Mouse (Mus musculus) intestine, postnatal 0 days (tissue): ENCODE measurements around the gene Unc50. TPM values are rescaled to one million over a fixed set of nuclear protein-coding genes. Genes with fewer than 3 reads are reported as not detected.

Source experiments
- ATAC-seq: fragments of 200-750 bp; cut with Nextera tagmentation; 2 replicates; pipeline ENCODE4 v1.8.0; 2017; ENCODE audit warnings: mild to moderate bottlenecking, moderate TSS enrichment, moderate library complexity
- H3K27ac ChIP-seq: fragments of 300-500 bp; sonication (generic); 2 replicates; pipeline ENCODE4 v1.5.1; 2014; ENCODE audit warnings: mild to moderate bottlenecking, low read depth, low read length, moderate library complexity
- H3K27me3 ChIP-seq: fragments of 300-500 bp; sonication (generic); replicated peaks from 2 replicates; pipeline ENCODE4 v1.6.1; 2014; ENCODE audit warnings: low read length, mixed read lengths; ENCODE audit not compliant: control insufficient read depth, insufficient read depth
- H3K36me3 ChIP-seq: fragments of 300-500 bp; sonication (generic); 2 replicates; pipeline ENCODE4 v1.6.1; 2014; ENCODE audit warnings: mild to moderate bottlenecking, moderate library complexity; ENCODE audit not compliant: control insufficient read depth, insufficient read depth
- H3K4me1 ChIP-seq: fragments of 300-500 bp; sonication (generic); replicated peaks from 2 replicates; pipeline ENCODE4 v1.6.1; 2014; ENCODE audit warnings: antibody characterized with exemption, low read length, mixed read lengths; ENCODE audit not compliant: control insufficient read depth, insufficient read depth
- H3K4me2 ChIP-seq: fragments of 300-500 bp; sonication (generic); replicated peaks from 2 replicates; pipeline ENCODE4 v1.6.1; 2014; ENCODE audit warnings: low read depth, mild to moderate bottlenecking, moderate library complexity
- H3K4me3 ChIP-seq: fragments of 300-500 bp; sonication (generic); 2 replicates; pipeline ENCODE4 v1.5.1; 2014; ENCODE audit warnings: low read depth, low read length
- H3K9ac ChIP-seq: fragments of 300-500 bp; sonication (generic); 2 replicates; pipeline ENCODE4 v1.6.1; 2014; ENCODE audit warnings: mild to moderate bottlenecking, low read depth, low read length
- H3K9me3 ChIP-seq: fragments of 300-500 bp; sonication (generic); 2 replicates; pipeline ENCODE4 v1.6.1; 2016; ENCODE audit warnings: mixed run types; ENCODE audit not compliant: control insufficient read depth
- CTCF ChIP-seq: sonication (generic); IDR thresholded peaks from 2 replicates; pipeline ENCODE4 v1.5.1; 2016; ENCODE audit warnings: low read depth, mild to moderate bottlenecking, control low read depth, antibody characterized with exemption, moderate library complexity
- WGBS: fragments of 180-500 bp; shearing (Covaris S2); extraction: QIAGEN DNeasy Blood & Tissue Kit; methylation state at CpG from one replicate; pipeline ENCODE4 v1.1.7; 2014; 5-methylcytosine and 5-hydroxymethylcytosine counted together
- polyA plus RNA-seq: library from polyadenylated mRNA; unstranded; fragments of >200 nt; fragmentation: Nextera tagmentation; extraction: Ambion mirVana; gene quantifications from 2 replicates; pipeline ENCODE4 v1.2.1, GENCODE M21; 2015

The Unc50 gene
- polyA plus RNA-seq, 1 experiment from 2014 or later, result 132 TPM

GRCm38 (mm10) chr1:37409647-37410046 is 20.3 kb upstream of the Unc50 start:
- Histone ChIP-seq H3K27ac (no peak overlapping the region), H3K4me2 (no peak overlapping the region), H3K9me3 (no peaks in the 10 kb centered on the region), H3K9ac (no peak overlapping the region), H3K36me3 (no peaks in the 10 kb centered on the region), H3K4me1 (no peaks in the 10 kb centered on the region), H3K27me3 (no peaks in the 10 kb centered on the region), H3K4me3 (no peak overlapping the region)
- TF ChIP-seq CTCF, result no peak
- no peak for ATAC-seq

GRCm38 (mm10) chr1:37415394-37415793 is 14.5 kb upstream of the Unc50 start:
- Histone ChIP-seq H3K9ac (no peak overlapping the region), H3K4me2 (no peak overlapping the region), H3K36me3 (peaks cover 19% of the 10 kb centered on the region; the same call in 1 of the 2 replicates), H3K27me3 (no peaks in the 10 kb centered on the region), H3K9me3 (no peaks in the 10 kb centered on the region), H3K4me3 (no peak overlapping the region), H3K27ac (no peak overlapping the region), H3K4me1 (no peaks in the 10 kb centered on the region)
- ATAC-seq, result peak; percentile 64; the same call in 1 of the 2 replicates
- TF ChIP-seq CTCF, result no peak
- 78% methylated on average over 1 of the region's 1 CpGs for WGBS

- ATAC-seq, result peak; percentile 75
- TF ChIP-seq CTCF, result peak; percentile 99
Measured at GRCm38 (mm10) chr1:37419420-37419819, 10.5 kb upstream of the Unc50 start.

GRCm38 (mm10) chr1:37427144-37427875 is 2.6 kb upstream of the Unc50 start:
- 96% methylated on average over 8 of the region's 8 CpGs for WGBS
- no peak for ATAC-seq
- Histone ChIP-seq H3K27ac (no peak overlapping the region), H3K4me3 (no peak overlapping the region), H3K9ac (no peak overlapping the region), H3K9me3 (0 out of 2 replicates have a peak, but pooled peaks cover 3% of the 10 kb centered on the region), H3K4me1 (no peaks in the 10 kb centered on the region; the same call in none of the 2 replicates), H3K4me2 (no peak overlapping the region), H3K27me3 (no peaks in the 10 kb centered on the region), H3K36me3 (peaks cover 14% of the 10 kb centered on the region)
- TF ChIP-seq CTCF, result no peak

More at GRCm38 (mm10) chr1:37419420-37419819, 10.5 kb upstream of the Unc50 start:
- no peak overlapping the region for H3K4me2 ChIP-seq
- H3K4me1 ChIP-seq, result no peaks in the 10 kb centered on the region
- no peak overlapping the region for H3K4me3 ChIP-seq
- WGBS, result 88% methylated on average over 1 of the region's 1 CpGs
- peaks cover 21% of the 10 kb centered on the region; the same call in 1 of the 2 replicates for H3K36me3 ChIP-seq
- 0 out of 2 replicates have a peak, but pooled peaks cover 3% of the 10 kb centered on the region for H3K9me3 ChIP-seq
- no peak overlapping the region for H3K27ac ChIP-seq
- no peaks in the 10 kb centered on the region for H3K27me3 ChIP-seq
- no peak overlapping the region for H3K9ac ChIP-seq

GRCm38 (mm10) chr1:37428911-37429310 is 1.0 kb upstream of the Unc50 start:
- 0 out of 2 replicates have a peak, but pooled peaks cover 3% of the 10 kb centered on the region for H3K9me3 ChIP-seq
- H3K4me3 ChIP-seq, result peak overlapping the region; percentile 87
- 39% methylated on average over 2 of the region's 2 CpGs for WGBS
- no peak for ATAC-seq
- no peak for TF ChIP-seq CTCF
- H3K4me2 ChIP-seq, result peak overlapping the region; percentile 84
- peaks cover 27% of the 10 kb centered on the region for H3K36me3 ChIP-seq
- H3K9ac ChIP-seq, result no peak overlapping the region
- no peaks in the 10 kb centered on the region for H3K27me3 ChIP-seq
- H3K27ac ChIP-seq, result peak overlapping the region; percentile 92; the same call in 1 of the 2 replicates
- no peaks in the 10 kb centered on the region; the same call in none of the 2 replicates for H3K4me1 ChIP-seq

- H3K9ac ChIP-seq, result peak overlapping the region; percentile 86
- peak overlapping the region; percentile 92 for H3K27ac ChIP-seq
- H3K4me3 ChIP-seq, result peak overlapping the region; percentile 87
- TF ChIP-seq CTCF, result no peak
- peak overlapping the region; percentile 84 for H3K4me2 ChIP-seq
- peaks cover 26% of the 10 kb centered on the region for H3K36me3 ChIP-seq
- H3K4me1 ChIP-seq, result no peaks in the 10 kb centered on the region; the same call in none of the 2 replicates
- no peaks in the 10 kb centered on the region for H3K27me3 ChIP-seq
- no peaks in the 10 kb centered on the region for H3K9me3 ChIP-seq
- under 1% methylated on average over 40 of the region's 40 CpGs for WGBS
- ATAC-seq, result peak; percentile 67
Measured at GRCm38 (mm10) chr1:37430297-37430840, 430 bp downstream of the Unc50 start.
